Mouse (Mus musculus) MEL (cell line): ENCODE data around the gene Tjp1.

ENCODE experiments used
- BHLHE40 ChIP-seq: IDR thresholded peaks from 2 replicates; pipeline ENCODE4 v1.6.1; 2012; ENCODE audit warnings: low read depth, mild to moderate bottlenecking, inconsistent platforms, low read length, improper control_type of control experiment, borderline replicate concordance
- CTCF ChIP-seq, 3 experiments: IDR thresholded peaks in 2 of 3; conservative IDR thresholded peaks in 1 of 3; 2 replicates each; pipeline ENCODE4 v1.5.1; 2011 to 2012; ENCODE audit warnings: low read length in 3 of 3, low read depth in 2 of 3, mild to moderate bottlenecking in 2 of 3, improper control_type of control experiment in 1 of 3, inconsistent platforms in 1 of 3, mixed read lengths in 1 of 3, moderate library complexity in 1 of 3; ENCODE audit not compliant: control insufficient read depth in 1 of 3, insufficient read depth in 1 of 3, poor library complexity in 1 of 3, severe bottlenecking in 1 of 3
- HCFC1 ChIP-seq: IDR thresholded peaks from 2 replicates; pipeline ENCODE4 v1.6.1; 2012; ENCODE audit warnings: low read depth, mild to moderate bottlenecking, inconsistent platforms, low read length, improper control_type of control experiment, moderate library complexity
- MAZ ChIP-seq: IDR thresholded peaks from 2 replicates; pipeline ENCODE4 v1.6.1; 2012; ENCODE audit warnings: low read depth, mild to moderate bottlenecking, inconsistent platforms, low read length, improper control_type of control experiment
- NRF1 ChIP-seq: IDR thresholded peaks from 2 replicates; pipeline ENCODE4 v1.6.1; 2014; ENCODE audit warnings: low read depth, mild to moderate bottlenecking, inconsistent platforms, low read length, improper control_type of control experiment, moderate library complexity; ENCODE audit not compliant: poor library complexity, insufficient read depth, severe bottlenecking
- POLR2A ChIP-seq, 2 experiments: IDR thresholded peaks; 2 replicates each; pipeline ENCODE4 v1.6.1; 2011 to 2012; ENCODE audit warnings: low read length in 2 of 2, mild to moderate bottlenecking in 2 of 2, control low read depth in 1 of 2, improper control_type of control experiment in 1 of 2, low read depth in 1 of 2, moderate library complexity in 1 of 2; ENCODE audit not compliant: control insufficient read depth in 1 of 2, insufficient read depth in 1 of 2, poor library complexity in 1 of 2
- POLR2AphosphoS5 ChIP-seq: IDR thresholded peaks from 2 replicates; pipeline ENCODE4 v1.6.1; 2012; ENCODE audit warnings: low read depth, borderline replicate concordance, mild to moderate bottlenecking, inconsistent platforms, low read length, moderate library complexity, mixed read lengths
- RCOR1 ChIP-seq: IDR thresholded peaks from 2 replicates; pipeline ENCODE4 v1.6.1; 2012; ENCODE audit warnings: low read depth, mild to moderate bottlenecking, inconsistent platforms, low read length, improper control_type of control experiment
- TBP ChIP-seq: IDR thresholded peaks from 2 replicates; pipeline ENCODE4 v1.8.0; 2011; ENCODE audit warnings: low read depth, low read length, improper control_type of control experiment
- USF1 ChIP-seq: IDR thresholded peaks from 2 replicates; pipeline ENCODE4 v1.6.1; 2014; ENCODE audit warnings: low read depth, mild to moderate bottlenecking, inconsistent platforms, low read length, improper control_type of control experiment, moderate library complexity
- USF2 ChIP-seq, 2 experiments: IDR thresholded peaks; 2 replicates each; pipeline ENCODE4 v1.6.1; 2011 to 2012; ENCODE audit warnings: improper control_type of control experiment in 2 of 2, low read length in 2 of 2, borderline replicate concordance in 1 of 2, inconsistent platforms in 1 of 2, low read depth in 1 of 2, mild to moderate bottlenecking in 1 of 2; ENCODE audit not compliant: insufficient read depth in 1 of 2
- ZC3H11A ChIP-seq: IDR thresholded peaks from 2 replicates; pipeline ENCODE4 v1.6.1; 2012; ENCODE audit warnings: low read depth, mild to moderate bottlenecking, inconsistent platforms, low read length, improper control_type of control experiment
- ZNF384 ChIP-seq: IDR thresholded peaks from 2 replicates; pipeline ENCODE4 v1.6.1; 2012; ENCODE audit warnings: low read depth, mild to moderate bottlenecking, inconsistent platforms, low read length, improper control_type of control experiment

GRCm38 (mm10) chr7:65333081-65333760 lies 194.4 kb downstream of the Tjp1 start:
- TF ChIP-seq HCFC1 (no peak), POLR2AphosphoS5 (no peak), CTCF (IDR thresholded peaks at IDR 0.05 in 2 of 3, conservative IDR thresholded peaks at IDR 0.05 in 1 of 3; ENCODE audit: control insufficient read depth in 1 of 3, insufficient read depth in 1 of 3, low read depth in 2 of 3, low read length in 3 of 3, poor library complexity in 1 of 3, severe bottlenecking in 1 of 3) (no peak), POLR2A (IDR thresholded peaks at IDR 0.05; ENCODE audit: control insufficient read depth in 1 of 2, insufficient read depth in 1 of 2, low read depth in 1 of 2, low read length in 2 of 2, poor library complexity in 1 of 2) (no peak), RCOR1 (no peak), NRF1 (no peak), ZC3H11A (no peak), TBP (no peak), ZNF384 (no peak), USF1 (no peak), MAZ (no peak), USF2 (IDR thresholded peaks at IDR 0.05; ENCODE audit: borderline replicate concordance in 1 of 2, insufficient read depth in 1 of 2, low read depth in 1 of 2, low read length in 2 of 2) (no peak), BHLHE40 (no peak)
